Mouse (Mus musculus) MEL (cell line): Measurements from ENCODE around the gene Olfr411. TPM values are rescaled to one million over a fixed set of nuclear protein-coding genes. Genes with fewer than 3 reads are reported as not detected.

Experiments used
- DNase-seq: peaks from one replicate; pipeline ENCODE4 v3.0.0; 2011; ENCODE audit warnings: low read depth, low spot score
- H3K27ac ChIP-seq: 2 replicates; pipeline ENCODE4 v1.5.1; 2012; ENCODE audit warnings: low read depth, mild to moderate bottlenecking, control low read depth, low read length, moderate library complexity; ENCODE audit not compliant: control insufficient read depth
- H3K27me3 ChIP-seq, 2 experiments: fragments of 150-350 bp in 1 of 2; sonication (generic) in 1 of 2; 2 replicates each; pipeline ENCODE4 v1.6.1; 2012; ENCODE audit warnings: low read length in 2 of 2, mild to moderate bottlenecking in 2 of 2, improper control_type of control experiment in 1 of 2, moderate library complexity in 1 of 2; ENCODE audit not compliant: insufficient read depth in 2 of 2, control insufficient read depth in 1 of 2
- H3K36me3 ChIP-seq, 2 experiments: 2 replicates each; pipeline ENCODE4 v1.6.1; 2012 to 2014; ENCODE audit warnings: low read length in 2 of 2, improper control_type of control experiment in 1 of 2, inconsistent platforms in 1 of 2, mild to moderate bottlenecking in 1 of 2; ENCODE audit not compliant: insufficient read depth in 2 of 2, control insufficient read depth in 1 of 2
- H3K4me1 ChIP-seq, 2 experiments: fragments of 150-350 bp in 1 of 2; sonication (generic) in 1 of 2; 2 replicates each; pipeline ENCODE4 v1.6.1; 2012; ENCODE audit warnings: low read length in 2 of 2, improper control_type of control experiment in 1 of 2, mild to moderate bottlenecking in 1 of 2; ENCODE audit not compliant: insufficient read depth in 2 of 2, control insufficient read depth in 1 of 2
- H3K4me3 ChIP-seq, 2 experiments: fragments of 150-350 bp in 1 of 2; sonication (generic) in 1 of 2; 2 replicates each; pipeline ENCODE4 v1.5.1; 2012; ENCODE audit warnings: low read depth in 2 of 2, low read length in 2 of 2, mild to moderate bottlenecking in 2 of 2, moderate library complexity in 2 of 2, control low read depth in 1 of 2, improper control_type of control experiment in 1 of 2; ENCODE audit not compliant: control insufficient read depth in 1 of 2, insufficient read depth in 1 of 2
- H3K79me2 ChIP-seq: 2 replicates; pipeline ENCODE4 v1.6.1; 2012; ENCODE audit warnings: mild to moderate bottlenecking, low read length, moderate library complexity; ENCODE audit not compliant: control insufficient read depth, poor library complexity, insufficient read depth
- H3K9ac ChIP-seq: 2 replicates; pipeline ENCODE4 v1.6.1; 2012; ENCODE audit warnings: low read depth, mild to moderate bottlenecking, control low read depth, low read length, moderate library complexity; ENCODE audit not compliant: control insufficient read depth, poor library complexity, severe bottlenecking
- H3K9me3 ChIP-seq: fragments of 150-350 bp; sonication (generic); replicated peaks from 2 replicates; pipeline ENCODE4 v1.6.1; 2012; ENCODE audit warnings: mild to moderate bottlenecking, low read length, improper control_type of control experiment, moderate library complexity; ENCODE audit not compliant: insufficient read depth
- BHLHE40 ChIP-seq: IDR thresholded peaks from 2 replicates; pipeline ENCODE4 v1.6.1; 2012; ENCODE audit warnings: low read depth, mild to moderate bottlenecking, inconsistent platforms, low read length, improper control_type of control experiment, borderline replicate concordance
- CHD2 ChIP-seq: IDR thresholded peaks from 2 replicates; pipeline ENCODE4 v1.6.1; 2011; ENCODE audit warnings: low read length, improper control_type of control experiment
- CTCF ChIP-seq, 3 experiments: IDR thresholded peaks in 2 of 3; conservative IDR thresholded peaks in 1 of 3; 2 replicates each; pipeline ENCODE4 v1.5.1; 2011 to 2012; ENCODE audit warnings: low read length in 3 of 3, low read depth in 2 of 3, mild to moderate bottlenecking in 2 of 3, improper control_type of control experiment in 1 of 3, inconsistent platforms in 1 of 3, mixed read lengths in 1 of 3, moderate library complexity in 1 of 3; ENCODE audit not compliant: control insufficient read depth in 1 of 3, insufficient read depth in 1 of 3, poor library complexity in 1 of 3, severe bottlenecking in 1 of 3
- ELF1 ChIP-seq: IDR thresholded peaks from 2 replicates; pipeline ENCODE4 v1.6.1; 2014; ENCODE audit warnings: low read depth, mild to moderate bottlenecking, inconsistent platforms, low read length, improper control_type of control experiment, moderate library complexity
- ETS1 ChIP-seq: IDR thresholded peaks from 2 replicates; pipeline ENCODE4 v1.6.1; 2012; ENCODE audit warnings: low read depth, mild to moderate bottlenecking, inconsistent platforms, low read length, improper control_type of control experiment, moderate library complexity
- HCFC1 ChIP-seq: IDR thresholded peaks from 2 replicates; pipeline ENCODE4 v1.6.1; 2012; ENCODE audit warnings: low read depth, mild to moderate bottlenecking, inconsistent platforms, low read length, improper control_type of control experiment, moderate library complexity
- JUND ChIP-seq: IDR thresholded peaks from 2 replicates; pipeline ENCODE4 v1.6.1; 2011; ENCODE audit warnings: low read depth, mild to moderate bottlenecking, improper control_type of control experiment, low read length
- KAT2A ChIP-seq: conservative IDR thresholded peaks from 2 replicates; pipeline ENCODE4 v1.6.1; 2012; ENCODE audit warnings: low read depth, low read length, improper control_type of control experiment, inconsistent platforms
- MAZ ChIP-seq: IDR thresholded peaks from 2 replicates; pipeline ENCODE4 v1.6.1; 2012; ENCODE audit warnings: low read depth, mild to moderate bottlenecking, inconsistent platforms, low read length, improper control_type of control experiment
- MYC ChIP-seq: IDR thresholded peaks from 2 replicates; pipeline ENCODE4 v1.6.1; 2011; ENCODE audit warnings: low read depth, mild to moderate bottlenecking, low read length, improper control_type of control experiment, moderate library complexity
- NELFE ChIP-seq: IDR thresholded peaks from 2 replicates; pipeline ENCODE4 v1.6.1; 2011; ENCODE audit warnings: low read depth, low read length, improper control_type of control experiment
- POLR2AphosphoS2 ChIP-seq: IDR thresholded peaks from 2 replicates; pipeline ENCODE4 v1.6.1; 2011; ENCODE audit warnings: low read length, improper control_type of control experiment
- POLR2AphosphoS5 ChIP-seq: IDR thresholded peaks from 2 replicates; pipeline ENCODE4 v1.6.1; 2012; ENCODE audit warnings: low read depth, borderline replicate concordance, mild to moderate bottlenecking, inconsistent platforms, low read length, moderate library complexity, mixed read lengths
- SIN3A ChIP-seq: IDR thresholded peaks from 2 replicates; pipeline ENCODE4 v1.6.1; 2012; ENCODE audit warnings: low read length, improper control_type of control experiment, inconsistent platforms
- SMC3 ChIP-seq: IDR thresholded peaks from 2 replicates; pipeline ENCODE4 v1.6.1; 2011; ENCODE audit warnings: low read depth, low read length, improper control_type of control experiment
- TBP ChIP-seq: IDR thresholded peaks from 2 replicates; pipeline ENCODE4 v1.8.0; 2011; ENCODE audit warnings: low read depth, low read length, improper control_type of control experiment
- USF1 ChIP-seq: IDR thresholded peaks from 2 replicates; pipeline ENCODE4 v1.6.1; 2014; ENCODE audit warnings: low read depth, mild to moderate bottlenecking, inconsistent platforms, low read length, improper control_type of control experiment, moderate library complexity
- ZC3H11A ChIP-seq: IDR thresholded peaks from 2 replicates; pipeline ENCODE4 v1.6.1; 2012; ENCODE audit warnings: low read depth, mild to moderate bottlenecking, inconsistent platforms, low read length, improper control_type of control experiment
- polyA plus RNA-seq, 2 experiments: library from polyadenylated mRNA; stranded (reverse) in 1 of 2; unstranded in 1 of 2; fragments of >175 nt in 1 of 2; fragments of >200 nt in 1 of 2; gene quantifications; 2 replicates each; pipeline versions ENCODE4 v1.2.1 to v1.2.4; 2012; ENCODE audit warnings: low replicate concordance in 2 of 2, low read depth in 1 of 2; ENCODE audit not compliant: insufficient read length in 2 of 2, insufficient read depth in 1 of 2, missing spikeins in 1 of 2
- total RNA-seq: library from RNA; depleted of rRNA; stranded (reverse); fragments of 300-350 nt; gene quantifications from 2 replicates; pipeline ENCODE4 v1.2.3, GENCODE M21; 2012

Olfr411 gene
- total and polyA plus RNA-seq, 3 experiments = not detected

DNA sequence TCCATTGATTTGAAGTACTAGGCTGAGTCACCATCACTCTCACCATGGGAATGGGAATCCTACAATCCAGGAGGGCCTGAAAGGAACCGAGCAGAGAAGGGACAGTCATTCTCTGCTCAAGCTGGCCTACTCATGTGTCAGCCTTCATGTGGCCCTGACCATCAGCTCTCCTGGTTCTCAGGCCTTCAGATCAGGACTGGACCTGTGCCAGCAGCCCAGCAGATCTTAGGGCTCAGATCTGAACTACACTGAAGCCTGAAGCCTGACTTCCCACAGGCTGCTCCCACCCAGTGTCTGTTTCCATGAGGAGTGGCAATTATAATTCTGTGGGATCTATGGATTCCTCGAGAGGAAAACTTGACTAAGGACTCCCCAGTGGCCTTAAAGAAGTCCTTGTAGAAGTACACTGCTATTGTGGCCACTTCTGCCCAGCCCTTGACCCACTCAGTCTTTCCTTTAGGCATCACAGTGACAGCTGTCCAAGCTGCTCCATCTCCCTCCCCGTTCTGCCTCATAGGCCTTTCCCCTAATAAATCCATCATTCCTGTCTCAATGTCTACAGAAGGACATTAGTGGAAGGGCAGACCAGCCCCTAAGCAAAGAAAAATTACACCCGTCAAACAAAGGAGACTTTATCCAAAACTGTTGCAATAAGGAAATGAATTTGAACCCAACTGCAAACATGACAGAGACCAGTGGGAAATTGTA lies 26.9 kb upstream of the Olfr411 start:
- no peaks in the 10 kb centered on the region for H3K79me2 ChIP-seq
- no peak for DNase-seq
- H3K9me3 ChIP-seq = no peaks in the 10 kb centered on the region
- H3K4me1 ChIP-seq = no peaks in the 10 kb centered on the region; a peak in 1 of 4 replicates
- no peaks in the 10 kb centered on the region; a peak in 1 of 4 replicates for H3K27me3 ChIP-seq
- TF ChIP-seq KAT2A (no peak), TBP (no peak), POLR2AphosphoS2 (no peak), SIN3A (no peak), POLR2AphosphoS5 (no peak), ETS1 (no peak), MAZ (no peak), HCFC1 (no peak), JUND (no peak)
- H3K9ac ChIP-seq = no peak overlapping the region
- no peak overlapping the region for H3K27ac ChIP-seq
- H3K4me3 ChIP-seq = no peak overlapping the region
- no peaks in the 10 kb centered on the region for H3K36me3 ChIP-seq

DNA sequence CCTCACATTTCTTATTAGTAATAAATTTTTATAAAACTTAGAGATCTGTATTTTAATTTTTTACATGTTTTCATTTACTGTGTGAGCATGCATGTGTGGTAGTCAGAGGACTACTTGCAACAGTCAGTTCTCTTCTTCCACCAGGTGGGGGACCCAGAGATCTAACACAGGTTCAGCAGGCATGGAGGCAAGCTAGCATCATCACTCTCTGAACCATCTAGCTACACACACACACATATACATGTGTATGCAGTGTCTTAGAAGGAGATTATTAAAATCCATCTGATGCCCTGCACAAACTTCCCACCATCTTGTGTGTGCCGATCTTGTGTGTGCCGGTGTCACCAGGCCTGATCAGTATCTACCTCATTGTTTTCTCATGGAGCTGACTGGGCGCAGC lies 24.4 kb upstream of the Olfr411 start:
- no peaks in the 10 kb centered on the region for H3K9me3 ChIP-seq
- H3K27ac ChIP-seq = no peak overlapping the region
- no peaks in the 10 kb centered on the region for H3K4me1 ChIP-seq
- no peak overlapping the region for H3K4me3 ChIP-seq
- H3K79me2 ChIP-seq = no peaks in the 10 kb centered on the region
- H3K27me3 ChIP-seq = no peaks in the 10 kb centered on the region; a peak in 1 of 4 replicates
- no peak overlapping the region for H3K9ac ChIP-seq
- no peaks in the 10 kb centered on the region for H3K36me3 ChIP-seq
- peak; percentile 79 to 99 (median 80) for TF ChIP-seq CTCF (IDR thresholded peaks at IDR 0.05 in 2 of 3, conservative IDR thresholded peaks at IDR 0.05 in 1 of 3; ENCODE audit: control insufficient read depth in 1 of 3, insufficient read depth in 1 of 3, low read depth in 2 of 3, low read length in 3 of 3, poor library complexity in 1 of 3, severe bottlenecking in 1 of 3)
- TF ChIP-seq CHD2 = no peak
- peak; percentile 60; the same call in 1 of the 2 replicates for TF ChIP-seq MYC
- peak; percentile 99 for TF ChIP-seq SMC3
- TF ChIP-seq SIN3A = peak; percentile 58; the same call in 1 of the 2 replicates
- no peak for TF ChIP-seq USF1
- TF ChIP-seq BHLHE40 = no peak
- no peak for TF ChIP-seq NELFE
- peak; percentile 99 for TF ChIP-seq ZC3H11A
- 0 out of 2 replicates have a peak, but pooled peaks have one; percentile 29 for TF ChIP-seq ELF1
- TF ChIP-seq HCFC1 = no peak
- DNase-seq = peak; percentile 83
